Mouse (Mus musculus) spleen, postnatal 14 days (tissue): ENCODE measurements at regions not wholly inside any gene's neighbourhood (a gene's known extent, or its start where the extent isn't known, plus 50 kb on each side); places are given as distances from the start of the nearest gene placed in this dataset.

Experiments
- DNase-seq, 2 experiments: peaks; one replicate each; pipeline ENCODE4 v3.0.0; 2021 to 2022; ENCODE audit warnings: low spot score in 2 of 2

DNA sequence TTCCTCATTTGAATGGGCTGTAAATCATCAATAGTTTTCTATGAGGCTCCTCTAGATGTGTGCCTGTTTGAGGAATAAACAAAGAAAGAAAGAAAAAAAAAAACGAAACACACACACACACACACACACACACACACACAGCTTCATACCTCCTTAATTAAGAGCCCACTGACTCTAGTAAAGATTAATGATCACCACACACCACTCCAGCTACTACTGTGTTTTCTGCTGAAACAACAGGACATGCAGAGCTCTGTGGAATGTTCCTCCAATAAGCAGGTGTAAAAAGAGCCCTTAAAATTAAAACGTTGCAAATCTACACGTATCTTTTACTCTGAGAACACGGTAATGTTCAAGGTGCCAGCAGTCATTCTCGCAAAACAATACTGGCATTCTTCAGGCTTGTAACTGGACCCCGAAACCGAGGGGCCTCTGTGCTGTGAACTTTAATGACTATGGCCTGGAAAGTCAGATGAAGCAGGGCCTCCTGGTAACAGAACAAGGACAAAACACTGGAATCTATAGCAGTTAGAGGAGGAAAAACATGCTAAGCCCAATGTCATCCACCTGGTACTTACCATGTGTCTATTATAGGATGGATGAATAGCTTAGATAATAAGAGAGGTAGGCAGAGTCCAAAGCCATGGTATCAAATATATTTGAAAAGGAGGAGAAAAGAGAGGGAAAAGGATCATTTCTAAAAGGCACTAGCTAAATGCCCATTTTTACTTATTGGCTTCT is 151.7 kb downstream of the Gm11361 start:
- DNase-seq = no peak

DNA sequence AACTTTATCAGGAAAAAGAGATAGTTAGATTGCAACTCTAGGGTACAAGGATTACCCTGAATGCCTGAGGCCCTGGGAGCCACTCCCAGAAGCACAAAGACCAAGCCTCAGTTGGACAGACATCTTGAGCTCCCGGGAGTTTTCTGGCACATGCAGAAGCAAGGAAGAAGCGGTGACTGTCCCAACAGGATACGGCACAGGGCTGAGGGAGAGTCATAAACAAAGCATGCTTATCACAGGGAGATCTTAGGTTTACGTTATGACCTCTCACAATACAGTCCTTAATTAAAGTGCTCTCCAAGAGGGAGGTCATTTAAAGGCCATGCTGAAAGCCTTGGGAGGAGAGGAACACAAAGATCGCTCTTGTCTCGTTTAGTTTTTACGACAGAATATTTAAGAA is 143.1 kb downstream of the Gm11361 start:
- no peak for DNase-seq
